In the genomic region with DNA sequence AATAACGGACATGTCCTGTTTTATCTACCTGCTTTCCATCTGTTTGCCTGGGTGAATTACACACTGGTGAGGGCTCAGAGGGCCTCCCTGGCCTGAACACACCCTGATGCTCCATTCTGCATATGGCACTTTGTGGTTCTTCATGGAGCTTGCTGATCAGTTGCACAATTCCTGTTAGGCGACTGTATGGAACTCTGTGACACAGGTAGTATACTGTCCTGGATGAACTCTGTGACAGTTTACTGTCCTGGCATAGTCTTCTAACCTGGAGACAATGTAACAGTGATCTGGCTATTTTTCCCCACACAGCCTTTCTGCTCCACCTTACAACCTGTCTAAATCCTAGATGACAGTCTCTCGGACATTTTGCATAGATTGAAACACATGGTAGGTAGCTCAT, we compare ENCODE assay signal across 29 mouse cellular contexts. TPM values are rescaled to one million over a fixed set of nuclear protein-coding genes. Genes with fewer than 3 reads are reported as not detected.
"Had no signal": no experiment of that assay in that cellular context is flagged by ENCODE, and none has a peak within 500 bp of the region (broad histone marks: within the 10 kb centered on the region; RNA-seq: fewer than 3 reads in every experiment).

No protein-coding gene starts in this region.

- DNase-seq: heart, postnatal 14 days; heart, postnatal 36 days; heart, postnatal 4 days; kidney, adult 11 months; kidney, adult 18-20 months; kidney, adult 2 months; kidney, adult 8-10 months; kidney, adult 9 months; kidney, postnatal 10 days; kidney, postnatal 14 days; kidney, postnatal 25 days; kidney, postnatal 36 days; kidney, postnatal 4 days; layer of hippocampus, postnatal 36 days had no signal

- H3K27ac ChIP-seq: heart, embryonic 10.5 days; heart, embryonic 13.5 days; heart, embryonic 15.5 days; hindbrain, embryonic 10.5 days; hindbrain, embryonic 12.5 days; hindbrain, embryonic 13.5 days; hindbrain, embryonic 14.5 days; hindbrain, embryonic 15.5 days; hindbrain, postnatal 0 days; intestine, embryonic 15.5 days; kidney, embryonic 15.5 days; kidney, postnatal 0 days; layer of hippocampus, adult 2 months had no signal

- H3K4me3 ChIP-seq: heart, embryonic 10.5 days; heart, embryonic 12.5 days; heart, embryonic 13.5 days; heart, embryonic 15.5 days; hindbrain, embryonic 10.5 days; hindbrain, embryonic 12.5 days; hindbrain, embryonic 13.5 days; hindbrain, embryonic 15.5 days; intestine, embryonic 15.5 days; kidney, embryonic 15.5 days; layer of hippocampus, adult 2 months had no signal

- H3K9ac ChIP-seq: heart, embryonic 12.5 days; heart, embryonic 13.5 days; heart, embryonic 15.5 days; hindbrain, embryonic 12.5 days; hindbrain, embryonic 13.5 days; hindbrain, embryonic 14.5 days; hindbrain, embryonic 15.5 days; intestine, embryonic 15.5 days; kidney, embryonic 15.5 days had no signal

- H3K27me3 ChIP-seq: heart, embryonic 12.5 days; heart, embryonic 13.5 days; heart, embryonic 15.5 days; hindbrain, embryonic 12.5 days; hindbrain, embryonic 13.5 days; hindbrain, embryonic 15.5 days; intestine, embryonic 15.5 days; kidney, embryonic 15.5 days had no signal

- H3K4me1 ChIP-seq: heart, embryonic 10.5 days; heart, embryonic 12.5 days; heart, embryonic 13.5 days; heart, embryonic 15.5 days; hindbrain, embryonic 12.5 days; hindbrain, embryonic 13.5 days; hindbrain, embryonic 15.5 days; intestine, embryonic 15.5 days; kidney, embryonic 15.5 days had no signal

RNA-seq across cellular contexts. Expression of gene Mpp4, which starts 4.1 kb away (rescaled TPM):
- polyA plus RNA-seq: heart, postnatal 0 days had no signal
